Mouse (Mus musculus): ENCODE results near the gene Myzap. TPM values are rescaled to one million over a fixed set of nuclear protein-coding genes. Genes with fewer than 3 reads are reported as not detected.

Myzap gene
- polyA plus RNA-seq, 1 experiment from 2014 or later: 2.6 TPM

GRCm38 (mm10) chr9:71588930-71589592 lies 3.1 kb downstream of the Myzap start:
- Histone ChIP-seq H3K36me3 (ENCODE audit: control insufficient read depth, insufficient read depth, low read length) (no peaks in the 10 kb centered on the region), H3K4me2 (ENCODE audit: low read length) (no peak overlapping the region), H3K27ac (ENCODE audit: low read depth, low read length) (no peak overlapping the region), H3K9ac (ENCODE audit: low read length) (no peak overlapping the region), H3K9me3 (replicated peaks; ENCODE audit: control insufficient read depth, low read length) (no peaks in the 10 kb centered on the region), H3K27me3 (replicated peaks; ENCODE audit: control insufficient read depth, insufficient read depth, low read length) (no peaks in the 10 kb centered on the region), H3K4me3 (ENCODE audit: low read depth, low read length) (no peak overlapping the region), H3K4me1 (ENCODE audit: control insufficient read depth, insufficient read depth, low read length) (no peaks in the 10 kb centered on the region)
- DNase-seq (ENCODE audit: low spot score) (no peak), ATAC-seq (no peak)
- 94% methylated on average over 2 of the region's 2 CpGs for WGBS

- no peaks in the 10 kb centered on the region for H3K4me1 ChIP-seq (ENCODE audit: control insufficient read depth, insufficient read depth, low read length)
- H3K27ac ChIP-seq (ENCODE audit: low read depth, low read length): no peak overlapping the region
- H3K4me2 ChIP-seq (ENCODE audit: low read length): no peak overlapping the region
- 61% methylated on average over 3 of the region's 3 CpGs for WGBS
- H3K27me3 ChIP-seq (replicated peaks; ENCODE audit: control insufficient read depth, insufficient read depth, low read length): no peaks in the 10 kb centered on the region
- ATAC-seq: no peak
- no peaks in the 10 kb centered on the region for H3K36me3 ChIP-seq (ENCODE audit: control insufficient read depth, insufficient read depth, low read length)
- DNase-seq (ENCODE audit: low spot score): no peak
- H3K4me3 ChIP-seq (ENCODE audit: low read depth, low read length): no peak overlapping the region
- H3K9ac ChIP-seq (ENCODE audit: low read length): no peak overlapping the region
- H3K9me3 ChIP-seq (replicated peaks; ENCODE audit: control insufficient read depth, low read length): no peaks in the 10 kb centered on the region
Observed at GRCm38 (mm10) chr9:71586408-71586807, 5.8 kb downstream of the Myzap start.

GRCm38 (mm10) chr9:71582771-71583170 lies 9.4 kb downstream of the Myzap start:
- Histone ChIP-seq H3K9ac (ENCODE audit: low read length) (no peak overlapping the region), H3K4me2 (ENCODE audit: low read length) (no peak overlapping the region), H3K27ac (ENCODE audit: low read depth, low read length) (no peak overlapping the region), H3K9me3 (replicated peaks; ENCODE audit: control insufficient read depth, low read length) (no peaks in the 10 kb centered on the region), H3K27me3 (replicated peaks; ENCODE audit: control insufficient read depth, insufficient read depth, low read length) (no peaks in the 10 kb centered on the region), H3K4me1 (ENCODE audit: control insufficient read depth, insufficient read depth, low read length) (no peaks in the 10 kb centered on the region), H3K36me3 (ENCODE audit: control insufficient read depth, insufficient read depth, low read length) (no peaks in the 10 kb centered on the region), H3K4me3 (ENCODE audit: low read depth, low read length) (no peak overlapping the region)
- ATAC-seq (no peak), DNase-seq (ENCODE audit: low spot score) (no peak)
- WGBS: 83% methylated on average over 1 of the region's 1 CpGs

- Histone ChIP-seq H3K9me3 (replicated peaks; ENCODE audit: control insufficient read depth, low read length) (no peaks in the 10 kb centered on the region), H3K4me1 (ENCODE audit: control insufficient read depth, insufficient read depth, low read length) (no peaks in the 10 kb centered on the region), H3K4me3 (ENCODE audit: low read depth, low read length) (no peak overlapping the region), H3K9ac (ENCODE audit: low read length) (no peak overlapping the region), H3K27ac (ENCODE audit: low read depth, low read length) (no peak overlapping the region), H3K4me2 (ENCODE audit: low read length) (no peak overlapping the region), H3K27me3 (replicated peaks; ENCODE audit: control insufficient read depth, insufficient read depth, low read length) (no peaks in the 10 kb centered on the region), H3K36me3 (ENCODE audit: control insufficient read depth, insufficient read depth, low read length) (no peaks in the 10 kb centered on the region)
- DNase-seq (ENCODE audit: low spot score) (peak; percentile 15), ATAC-seq (no peak)
- 77% methylated on average over 7 of the region's 7 CpGs for WGBS
Observed at GRCm38 (mm10) chr9:71578896-71579564, 13.1 kb downstream of the Myzap start.

- 90% methylated on average over 3 of the region's 3 CpGs for WGBS
- no peak for DNase-seq (ENCODE audit: low spot score)
- H3K4me3 ChIP-seq (ENCODE audit: low read depth, low read length): no peak overlapping the region
Observed at GRCm38 (mm10) chr9:71574440-71574839, 17.7 kb downstream of the Myzap start.

GRCm38 (mm10) chr9:71573771-71574340 lies 18.3 kb downstream of the Myzap start:
- H3K4me3 ChIP-seq (ENCODE audit: low read depth, low read length): no peak overlapping the region
- no peaks in the 10 kb centered on the region for H3K9me3 ChIP-seq (replicated peaks; ENCODE audit: control insufficient read depth, low read length)
- H3K9ac ChIP-seq (ENCODE audit: low read length): no peak overlapping the region
- 90% methylated on average over 6 of the region's 6 CpGs for whole genome bisulfite sequencing
- H3K36me3 ChIP-seq (ENCODE audit: control insufficient read depth, insufficient read depth, low read length): no peaks in the 10 kb centered on the region
- no peak overlapping the region for H3K27ac ChIP-seq (ENCODE audit: low read depth, low read length)
- H3K4me1 ChIP-seq (ENCODE audit: control insufficient read depth, insufficient read depth, low read length): no peaks in the 10 kb centered on the region
- no peak for ATAC-seq
- H3K4me2 ChIP-seq (ENCODE audit: low read length): no peak overlapping the region
- no peak for DNase-seq (ENCODE audit: low spot score)
- H3K27me3 ChIP-seq (replicated peaks; ENCODE audit: control insufficient read depth, insufficient read depth, low read length): no peaks in the 10 kb centered on the region

More at GRCm38 (mm10) chr9:71574440-71574839, 17.7 kb downstream of the Myzap start:
- H3K27me3 ChIP-seq (replicated peaks; ENCODE audit: control insufficient read depth, insufficient read depth, low read length): no peaks in the 10 kb centered on the region
- ATAC-seq: no peak
- H3K4me2 ChIP-seq (ENCODE audit: low read length): no peak overlapping the region
- no peaks in the 10 kb centered on the region for H3K9me3 ChIP-seq (replicated peaks; ENCODE audit: control insufficient read depth, low read length)
- H3K27ac ChIP-seq (ENCODE audit: low read depth, low read length): no peak overlapping the region
- H3K36me3 ChIP-seq (ENCODE audit: control insufficient read depth, insufficient read depth, low read length): no peaks in the 10 kb centered on the region
- H3K4me1 ChIP-seq (ENCODE audit: control insufficient read depth, insufficient read depth, low read length): no peaks in the 10 kb centered on the region
- H3K9ac ChIP-seq (ENCODE audit: low read length): no peak overlapping the region

GRCm38 (mm10) chr9:71571150-71571633 lies 21.0 kb downstream of the Myzap start:
- WGBS: 87% methylated on average over 7 of the region's 7 CpGs
- H3K4me3 ChIP-seq (ENCODE audit: low read depth, low read length): no peak overlapping the region
- H3K9ac ChIP-seq (ENCODE audit: low read length): no peak overlapping the region
- DNase-seq (ENCODE audit: low spot score): no peak
- no peaks in the 10 kb centered on the region for H3K36me3 ChIP-seq (ENCODE audit: control insufficient read depth, insufficient read depth, low read length)
- H3K27ac ChIP-seq (ENCODE audit: low read depth, low read length): no peak overlapping the region
- no peak overlapping the region for H3K4me2 ChIP-seq (ENCODE audit: low read length)
- no peak for ATAC-seq
- no peaks in the 10 kb centered on the region for H3K27me3 ChIP-seq (replicated peaks; ENCODE audit: control insufficient read depth, insufficient read depth, low read length)
- no peaks in the 10 kb centered on the region for H3K4me1 ChIP-seq (ENCODE audit: control insufficient read depth, insufficient read depth, low read length)
- no peaks in the 10 kb centered on the region for H3K9me3 ChIP-seq (replicated peaks; ENCODE audit: control insufficient read depth, low read length)

- 66% methylated on average over 7 of the region's 7 CpGs for WGBS
- no peak overlapping the region for H3K4me2 ChIP-seq (ENCODE audit: low read length)
- DNase-seq (ENCODE audit: low spot score) (no peak), ATAC-seq (no peak)
- H3K4me3 ChIP-seq (ENCODE audit: low read depth, low read length): no peak overlapping the region
- no peaks in the 10 kb centered on the region for H3K36me3 ChIP-seq (ENCODE audit: control insufficient read depth, insufficient read depth, low read length)
- H3K27ac ChIP-seq (ENCODE audit: low read depth, low read length): no peak overlapping the region
- H3K27me3 ChIP-seq (replicated peaks; ENCODE audit: control insufficient read depth, insufficient read depth, low read length): no peaks in the 10 kb centered on the region
- H3K4me1 ChIP-seq (ENCODE audit: control insufficient read depth, insufficient read depth, low read length): no peaks in the 10 kb centered on the region
- no peaks in the 10 kb centered on the region for H3K9me3 ChIP-seq (replicated peaks; ENCODE audit: control insufficient read depth, low read length)
- no peak overlapping the region for H3K9ac ChIP-seq (ENCODE audit: low read length)
Observed at GRCm38 (mm10) chr9:71570170-71570569, 22.0 kb downstream of the Myzap start.

Data from forebrain, embryonic 14.5 days (tissue).